Mouse (Mus musculus) WW6 (cell line): ENCODE data around the gene Fuca1.
"Not testable (repeated sequence)": the region's sequence is repeated elsewhere in the genome, so short reads cannot be mapped to it uniquely, and the experiment has no call there.

Experiments
- DNase-seq: peaks from one replicate; pipeline ENCODE4 v3.0.0-alpha.2; 2013; ENCODE audit warnings: low read depth, low spot score

Gene Fuca1

GRCm38 (mm10) chr4:135976146-135976545, 55.6 kb downstream of the Fuca1 start:
- DNase-seq = no peak

- DNase-seq = not testable (repeated sequence)
These were observed 59.7 kb downstream of the Fuca1 start for GRCm38 (mm10) chr4:135980223-135980622.

- no peak for DNase-seq
These were observed 61.1 kb downstream of the Fuca1 start for GRCm38 (mm10) chr4:135981524-135982063.

- no peak for DNase-seq
These were observed 64.0 kb downstream of the Fuca1 start for GRCm38 (mm10) chr4:135984556-135984955.

GRCm38 (mm10) chr4:135985193-135985592, 64.7 kb downstream of the Fuca1 start:
- DNase-seq = no peak

- DNase-seq = no peak
These were observed 65.2 kb downstream of the Fuca1 start for GRCm38 (mm10) chr4:135985769-135986168.

- no peak for DNase-seq
These were observed 65.9 kb downstream of the Fuca1 start for GRCm38 (mm10) chr4:135986301-135986942.

GRCm38 (mm10) chr4:135986943-135987710, 66.6 kb downstream of the Fuca1 start, which contains the start of gene Pithd1:
Gene Pithd1 (minus strand): TSS chr4:135987264.
- peak; percentile 78 for DNase-seq

GRCm38 (mm10) chr4:135987714-135988113, 67.2 kb downstream of the Fuca1 start:
- DNase-seq = no peak
